Comparison of ENCODE assay signal across 25 mouse cellular contexts in the genomic region with DNA sequence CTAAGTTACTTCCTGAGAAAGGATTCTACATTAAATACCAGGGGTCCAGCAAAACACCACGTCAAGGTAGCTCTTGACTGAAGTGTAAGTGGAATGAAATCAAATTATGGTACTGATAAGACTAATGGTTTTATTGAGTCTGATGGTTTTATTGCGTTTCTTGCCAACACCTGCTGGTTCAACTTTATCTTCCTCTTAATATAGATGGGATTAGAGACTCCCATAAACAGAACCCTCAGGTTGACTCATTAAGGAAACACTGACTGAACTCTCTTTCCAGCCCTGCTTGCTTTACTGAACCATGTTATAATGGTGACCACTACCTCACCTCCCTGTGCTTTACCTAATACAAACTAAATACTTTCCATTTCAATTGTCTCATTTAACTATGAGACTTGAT. TPM values are rescaled to one million over a fixed set of nuclear protein-coding genes. Genes with fewer than 3 reads are reported as not detected.
DNase-seq lines count a peak whose midpoint lies in the region; ATAC-seq and TF ChIP-seq lines count a peak whose summit lies in the region.
"Had no signal": no experiment of that assay in that cellular context is flagged by ENCODE, and none has a peak within 500 bp of the region (broad histone marks: within the 10 kb centered on the region; RNA-seq: fewer than 3 reads in every experiment).

No protein-coding gene starts in this region.

- peak overlapping the region; percentile 29; the same call in 1 of the 2 replicates for H3K27ac ChIP-seq in gastrocnemius, adult 2 months
- H3K27ac ChIP-seq in intestine, embryonic 15.5 days = no peak overlapping the region
- no peak overlapping the region for H3K27ac ChIP-seq in intestine, postnatal 0 days (ENCODE audit: low read depth, low read length)
- H3K27ac ChIP-seq in forebrain, embryonic 14.5 days (ENCODE audit: low read depth, low read length) = no peak overlapping the region
- H3K27ac ChIP-seq: embryonic facial prominence, embryonic 10.5 days; embryonic facial prominence, embryonic 12.5 days; forebrain, embryonic 13.5 days had no signal

- no peaks in the 10 kb centered on the region for H3K4me1 ChIP-seq in intestine, embryonic 15.5 days (replicated peaks)
- no peaks in the 10 kb centered on the region for H3K4me1 ChIP-seq in intestine, postnatal 0 days (replicated peaks; ENCODE audit: control insufficient read depth, insufficient read depth, low read length)
- peaks cover 11% of the 10 kb centered on the region for H3K4me1 ChIP-seq in forebrain, embryonic 14.5 days (ENCODE audit: control insufficient read depth, insufficient read depth, low read length)

- DNase-seq in gastrocnemius, adult 2 months = no peak
- DNase-seq in gastrocnemius, adult 18-20 months (ENCODE audit: low spot score) = no peak
- DNase-seq in MN1 (ENCODE audit: low spot score) = peak; percentile 23
- no peak for DNase-seq in forebrain, embryonic 14.5 days (ENCODE audit: low spot score)
- no peak for DNase-seq in left cerebral cortex, postnatal 25 days (ENCODE audit: low spot score in 2 of 2)
- no peak for DNase-seq in spleen, postnatal 36 days (ENCODE audit: low spot score in 2 of 2)
- DNase-seq: adrenal gland, adult 2 months; adrenal gland, postnatal 10 days; adrenal gland, postnatal 25 days; B cell, adult 2 months; cerebellum, adult 11 months; cerebellum, adult 18-20 months; cerebellum, adult 8-10 months; cerebellum, adult 9-11 months; cerebellum, postnatal 14 days; cerebellum, postnatal 36 days had no signal

- H3K4me2 ChIP-seq in intestine, embryonic 15.5 days (replicated peaks) = no peak overlapping the region
- no peak overlapping the region for H3K4me2 ChIP-seq in intestine, postnatal 0 days (replicated peaks; ENCODE audit: low read depth)
- no peak overlapping the region for H3K4me2 ChIP-seq in forebrain, embryonic 14.5 days (ENCODE audit: low read length)
- H3K4me2 ChIP-seq: embryonic facial prominence, embryonic 12.5 days; forebrain, embryonic 13.5 days had no signal

- no peak for TF ChIP-seq CTCF in gastrocnemius, adult 2 months (IDR thresholded peaks at IDR 0.05)
- TF ChIP-seq CTCF in intestine, postnatal 0 days (IDR thresholded peaks at IDR 0.05; ENCODE audit: low read depth) = no peak

- no peak overlapping the region for H3K4me3 ChIP-seq in gastrocnemius, adult 2 months
- H3K4me3 ChIP-seq in intestine, embryonic 15.5 days (replicated peaks) = no peak overlapping the region
- no peak overlapping the region for H3K4me3 ChIP-seq in intestine, postnatal 0 days (ENCODE audit: low read depth, low read length)
- H3K4me3 ChIP-seq in forebrain, embryonic 14.5 days (ENCODE audit: low read depth, low read length) = no peak overlapping the region
- H3K4me3 ChIP-seq: embryonic facial prominence, embryonic 10.5 days; embryonic facial prominence, embryonic 12.5 days; forebrain, embryonic 13.5 days had no signal

- 46% methylated on average over 2 of the region's 2 CpGs for WGBS in intestine, embryonic 15.5 days
- WGBS in intestine, postnatal 0 days = 35% methylated on average over 2 of the region's 2 CpGs
- 85% methylated on average over 2 of the region's 2 CpGs for WGBS in forebrain, embryonic 14.5 days

- H3K9ac ChIP-seq in intestine, embryonic 15.5 days = no peak overlapping the region
- no peak overlapping the region for H3K9ac ChIP-seq in intestine, postnatal 0 days (ENCODE audit: low read depth, low read length)
- no peak overlapping the region for H3K9ac ChIP-seq in forebrain, embryonic 14.5 days (ENCODE audit: low read length)
- H3K9ac ChIP-seq: embryonic facial prominence, embryonic 12.5 days; forebrain, embryonic 13.5 days had no signal

- peaks cover 5% of the 10 kb centered on the region for H3K27me3 ChIP-seq in intestine, embryonic 15.5 days (replicated peaks)
- peaks cover 61% of the 10 kb centered on the region for H3K27me3 ChIP-seq in intestine, postnatal 0 days (replicated peaks; ENCODE audit: control insufficient read depth, insufficient read depth, low read length)
- no peaks in the 10 kb centered on the region for H3K27me3 ChIP-seq in forebrain, embryonic 14.5 days (replicated peaks; ENCODE audit: control insufficient read depth, insufficient read depth, low read length)
- H3K27me3 ChIP-seq: CH12.LX; embryonic facial prominence, embryonic 12.5 days; forebrain, embryonic 13.5 days had no signal

- H3K36me3 ChIP-seq in intestine, embryonic 15.5 days = no peaks in the 10 kb centered on the region
- H3K36me3 ChIP-seq in intestine, postnatal 0 days (ENCODE audit: control insufficient read depth, insufficient read depth) = no peaks in the 10 kb centered on the region
- H3K36me3 ChIP-seq in forebrain, embryonic 14.5 days (ENCODE audit: control insufficient read depth, insufficient read depth, low read length) = no peaks in the 10 kb centered on the region
- H3K36me3 ChIP-seq: embryonic facial prominence, embryonic 10.5 days; embryonic facial prominence, embryonic 12.5 days had no signal

- ATAC-seq in intestine, embryonic 15.5 days = peak; percentile 82
- ATAC-seq in intestine, postnatal 0 days = peak; percentile 67
- no peak for ATAC-seq in forebrain, embryonic 14.5 days
- ATAC-seq: CD4-positive, CD25-positive, alpha-beta regulatory T cell, adult 4 months; forebrain, embryonic 13.5 days; forebrain, embryonic 16.5 days had no signal

- no peaks in the 10 kb centered on the region for H3K9me3 ChIP-seq in intestine, embryonic 15.5 days
- no peaks in the 10 kb centered on the region for H3K9me3 ChIP-seq in intestine, postnatal 0 days (ENCODE audit: control insufficient read depth)
- H3K9me3 ChIP-seq in forebrain, embryonic 14.5 days (replicated peaks; ENCODE audit: control insufficient read depth, low read length) = no peaks in the 10 kb centered on the region
- H3K9me3 ChIP-seq: embryonic facial prominence, embryonic 10.5 days; embryonic facial prominence, embryonic 12.5 days; forebrain, embryonic 13.5 days; G1E had no signal

- intact Hi-C loops in gastrocnemius, adult 2 months (cut with DNase I) = loop anchor here (2.0 kb wide), 1 partner anchor 43 kb away; no protein-coding TSS in a partner anchor
- intact Hi-C loops in left cerebral cortex, postnatal 25 days (cut with DNase I) = no loop called here

RNA-seq across cellular contexts. Expression of a gene that starts 44.3 kb away (rescaled TPM):
- 100 to 1,000 TPM in 1 of 2 experiments, 10 to 100 TPM in 1; 97.8 to 113 TPM for total RNA-seq in gastrocnemius, adult 2 months (2021)
- total RNA-seq in gastrocnemius, adult 18-20 months (2021) = 100 to 1,000 TPM; 111 to 124 TPM
- 23.3 and 24.5 TPM in 2 replicates for polyA plus RNA-seq in intestine, embryonic 15.5 days (2015; fragmentation: Nextera tagmentation; extraction: Ambion mirVana)
- 16.6 and 16.7 TPM in 2 replicates for polyA plus RNA-seq in intestine, postnatal 0 days (2015; fragmentation: Nextera tagmentation; extraction: Ambion mirVana)
- polyA plus RNA-seq in forebrain, embryonic 14.5 days (2014; fragmentation: Nextera tagmentation; extraction: Ambion mirVana) = 12.9 and 13.6 TPM in 2 replicates
- 10 to 100 TPM; 31.0 to 31.3 TPM for total RNA-seq in left cerebral cortex, postnatal 25 days (2021)
